Mouse (Mus musculus): ENCODE results near the gene Klhl31. TPM values are rescaled to one million over a fixed set of nuclear protein-coding genes. Genes with fewer than 3 reads are reported as not detected.

Gene Klhl31
- polyA plus RNA-seq, 1 experiment from 2014 or later, result 0.20 TPM

DNA sequence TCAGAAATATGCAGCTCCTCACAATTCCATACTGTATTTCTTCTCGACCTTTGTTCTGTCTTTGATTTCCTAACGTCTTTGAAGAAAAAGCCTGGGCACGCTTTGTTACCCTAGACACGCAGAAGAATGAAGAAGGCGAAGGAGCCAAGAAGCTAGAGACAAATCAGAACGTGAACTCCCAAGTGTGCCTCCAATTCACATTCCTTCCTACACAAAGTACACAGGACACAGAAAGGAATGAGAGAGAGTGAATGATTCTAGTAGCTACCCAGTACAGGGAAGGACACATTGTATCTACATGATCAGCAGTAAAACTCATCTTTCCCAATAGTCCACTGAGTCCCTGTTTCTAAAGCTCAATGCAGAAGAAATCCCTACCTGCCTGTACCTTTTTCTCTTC lies 33.8 kb downstream of the Klhl31 start:
- WGBS, result 78% methylated on average over 6 of the region's 6 CpGs
- H3K36me3 ChIP-seq (ENCODE audit: control insufficient read depth, insufficient read depth, low read length), result no peaks in the 10 kb centered on the region
- no peaks in the 10 kb centered on the region for H3K27me3 ChIP-seq (ENCODE audit: control insufficient read depth, insufficient read depth, low read depth, low read length)
- H3K4me1 ChIP-seq (ENCODE audit: control insufficient read depth, insufficient read depth, low read length), result no peaks in the 10 kb centered on the region
- peaks cover 4% of the 10 kb centered on the region; the same call in 1 of the 2 replicates for H3K9me3 ChIP-seq (replicated peaks; ENCODE audit: control insufficient read depth, low read length, poor library complexity, severe bottlenecking)
- H3K4me2 ChIP-seq (ENCODE audit: low read length), result no peak overlapping the region
- H3K4me3 ChIP-seq (ENCODE audit: low read depth, low read length), result no peak overlapping the region
- no peak overlapping the region for H3K27ac ChIP-seq (ENCODE audit: low read length)
- ATAC-seq, result no peak
- H3K9ac ChIP-seq (ENCODE audit: low read depth, low read length), result no peak overlapping the region

DNA sequence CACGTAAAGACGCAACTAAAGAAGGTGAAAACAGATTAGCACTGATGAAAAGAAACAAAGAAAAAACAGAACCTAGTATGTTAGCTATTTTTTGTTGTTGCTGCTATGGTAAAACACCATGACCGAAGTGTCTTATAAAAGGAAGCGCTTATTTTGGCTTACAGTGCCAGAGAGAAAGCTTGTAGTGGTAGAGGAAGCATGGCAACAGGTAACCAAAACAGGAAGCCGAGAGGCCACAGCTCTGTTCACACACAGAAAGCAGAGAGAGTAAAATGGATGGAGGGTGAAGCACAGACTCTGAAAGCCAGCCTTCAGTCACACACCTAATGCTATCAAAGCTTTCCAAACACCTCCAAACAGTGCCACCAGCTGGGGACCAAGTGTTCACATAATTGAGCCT lies 34.7 kb downstream of the Klhl31 start:
- no peak for ATAC-seq
- H3K27me3 ChIP-seq (ENCODE audit: control insufficient read depth, insufficient read depth, low read depth, low read length), result no peaks in the 10 kb centered on the region
- WGBS, result 92% methylated on average over 5 of the region's 5 CpGs

DNA sequence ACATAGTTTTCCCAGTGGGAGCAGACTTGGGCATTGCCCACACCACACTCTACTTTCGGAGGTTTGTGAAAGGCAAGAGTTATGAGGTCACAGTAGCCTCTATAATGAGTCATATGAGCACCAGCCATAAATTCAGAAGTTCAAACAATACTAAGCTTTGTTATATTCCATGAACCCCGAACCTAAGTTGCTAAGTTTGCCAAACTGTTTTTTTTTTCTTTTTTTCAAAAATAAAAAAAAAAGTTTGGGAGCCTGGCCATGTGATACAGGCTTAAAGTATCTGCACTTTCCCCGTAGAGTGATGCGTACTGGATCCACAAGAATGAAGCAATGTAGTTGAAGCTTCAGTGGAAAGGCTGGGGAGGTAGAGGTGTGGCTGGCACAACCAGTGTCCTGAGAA lies 36.9 kb downstream of the Klhl31 start:
- H3K4me2 ChIP-seq (ENCODE audit: low read length), result no peak overlapping the region
- H3K9ac ChIP-seq (ENCODE audit: low read depth, low read length), result no peak overlapping the region
- WGBS, result 90% methylated on average over 4 of the region's 4 CpGs
- H3K9me3 ChIP-seq (replicated peaks; ENCODE audit: control insufficient read depth, low read length, poor library complexity, severe bottlenecking), result peaks cover 4% of the 10 kb centered on the region; the same call in 1 of the 2 replicates
- no peak overlapping the region for H3K4me3 ChIP-seq (ENCODE audit: low read depth, low read length)
- H3K36me3 ChIP-seq (ENCODE audit: control insufficient read depth, insufficient read depth, low read length), result no peaks in the 10 kb centered on the region
- no peaks in the 10 kb centered on the region for H3K27me3 ChIP-seq (ENCODE audit: control insufficient read depth, insufficient read depth, low read depth, low read length)
- no peak overlapping the region for H3K27ac ChIP-seq (ENCODE audit: low read length)
- no peaks in the 10 kb centered on the region for H3K4me1 ChIP-seq (ENCODE audit: control insufficient read depth, insufficient read depth, low read length)
- ATAC-seq, result no peak

More for the DNA sequence above, 34.7 kb downstream of the Klhl31 start:
- peaks cover 4% of the 10 kb centered on the region; the same call in 1 of the 2 replicates for H3K9me3 ChIP-seq (replicated peaks; ENCODE audit: control insufficient read depth, low read length, poor library complexity, severe bottlenecking)
- H3K4me2 ChIP-seq (ENCODE audit: low read length), result no peak overlapping the region
- H3K27ac ChIP-seq (ENCODE audit: low read length), result no peak overlapping the region
- no peaks in the 10 kb centered on the region for H3K36me3 ChIP-seq (ENCODE audit: control insufficient read depth, insufficient read depth, low read length)
- no peak overlapping the region for H3K9ac ChIP-seq (ENCODE audit: low read depth, low read length)
- no peaks in the 10 kb centered on the region for H3K4me1 ChIP-seq (ENCODE audit: control insufficient read depth, insufficient read depth, low read length)
- H3K4me3 ChIP-seq (ENCODE audit: low read depth, low read length), result no peak overlapping the region

- no peak for ATAC-seq
- Histone ChIP-seq H3K4me2 (ENCODE audit: low read length) (no peak overlapping the region), H3K27ac (ENCODE audit: low read length) (no peak overlapping the region), H3K4me1 (ENCODE audit: control insufficient read depth, insufficient read depth, low read length) (no peaks in the 10 kb centered on the region), H3K9me3 (replicated peaks; ENCODE audit: control insufficient read depth, low read length, poor library complexity, severe bottlenecking) (peaks cover 4% of the 10 kb centered on the region; the same call in 1 of the 2 replicates), H3K36me3 (ENCODE audit: control insufficient read depth, insufficient read depth, low read length) (no peaks in the 10 kb centered on the region), H3K9ac (ENCODE audit: low read depth, low read length) (no peak overlapping the region), H3K27me3 (ENCODE audit: control insufficient read depth, insufficient read depth, low read depth, low read length) (no peaks in the 10 kb centered on the region), H3K4me3 (ENCODE audit: low read depth, low read length) (no peak overlapping the region)
- WGBS, result 92% methylated on average over 2 of the region's 2 CpGs
Observed at GRCm38 (mm10) chr9:77673986-77674385, 37.7 kb downstream of the Klhl31 start.

DNA sequence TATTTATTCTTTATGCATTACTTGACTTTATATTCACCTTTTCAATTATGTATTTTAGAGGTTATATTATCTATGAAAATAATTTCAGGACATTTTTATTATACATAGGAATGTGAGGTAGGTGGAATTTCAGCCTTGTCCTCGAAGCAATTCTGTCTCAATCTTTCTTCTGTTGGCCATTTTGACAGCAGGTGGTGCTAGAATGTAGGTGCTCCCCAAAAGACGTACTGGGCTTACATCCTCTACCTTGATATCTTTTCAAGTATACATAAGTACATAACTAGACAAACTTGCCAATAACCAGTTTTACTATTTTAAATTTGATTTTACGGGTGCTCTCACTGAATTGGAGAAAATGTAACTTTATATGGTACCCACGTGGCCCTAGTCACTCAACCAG lies 48.6 kb downstream of the Klhl31 start:
- no peaks in the 10 kb centered on the region for H3K27me3 ChIP-seq (ENCODE audit: control insufficient read depth, insufficient read depth, low read depth, low read length)
- H3K4me2 ChIP-seq (ENCODE audit: low read length), result no peak overlapping the region
- H3K4me1 ChIP-seq (ENCODE audit: control insufficient read depth, insufficient read depth, low read length), result no peaks in the 10 kb centered on the region
- no peak overlapping the region for H3K27ac ChIP-seq (ENCODE audit: low read length)
- no peaks in the 10 kb centered on the region for H3K9me3 ChIP-seq (replicated peaks; ENCODE audit: control insufficient read depth, low read length, poor library complexity, severe bottlenecking)
- no peak overlapping the region for H3K9ac ChIP-seq (ENCODE audit: low read depth, low read length)
- WGBS, result 90% methylated on average over 4 of the region's 4 CpGs
- no peaks in the 10 kb centered on the region for H3K36me3 ChIP-seq (ENCODE audit: control insufficient read depth, insufficient read depth, low read length)
- no peak overlapping the region for H3K4me3 ChIP-seq (ENCODE audit: low read depth, low read length)
- ATAC-seq, result no peak

DNA sequence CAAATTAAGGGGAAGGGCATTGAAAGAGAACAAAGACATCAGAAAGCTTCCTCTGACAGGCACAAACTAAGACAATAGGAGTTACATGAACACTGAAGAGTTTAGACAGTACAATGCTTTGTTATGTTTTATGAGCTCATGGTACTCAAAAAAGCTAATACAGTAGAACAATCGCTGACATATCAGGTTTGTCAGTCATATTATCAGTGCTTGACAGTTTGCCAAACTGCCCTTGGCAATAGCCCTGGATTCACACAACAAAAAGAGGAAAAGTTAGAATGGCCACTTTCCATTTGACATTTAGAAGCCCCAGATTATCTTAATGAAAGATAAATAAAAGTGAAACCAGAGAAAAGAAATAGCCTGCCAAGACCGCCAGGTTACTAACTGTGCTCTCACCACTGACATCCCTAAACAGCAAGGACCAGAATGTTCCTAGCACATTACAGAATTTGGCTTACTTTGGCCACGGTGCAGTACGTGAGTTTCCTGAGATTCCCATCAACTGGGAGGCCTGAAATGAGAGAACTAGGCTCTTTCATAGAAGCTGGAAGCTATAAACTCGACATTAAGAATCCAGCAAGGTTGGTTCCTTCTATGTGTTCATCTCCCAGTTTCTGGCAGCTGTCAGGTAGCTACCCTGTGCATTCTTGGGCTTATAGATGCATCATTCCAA lies 49.7 kb downstream of the Klhl31 start:
- Histone ChIP-seq H3K36me3 (ENCODE audit: control insufficient read depth, insufficient read depth, low read length) (no peaks in the 10 kb centered on the region), H3K4me2 (ENCODE audit: low read length) (no peak overlapping the region), H3K4me1 (ENCODE audit: control insufficient read depth, insufficient read depth, low read length) (no peaks in the 10 kb centered on the region), H3K9me3 (replicated peaks; ENCODE audit: control insufficient read depth, low read length, poor library complexity, severe bottlenecking) (no peaks in the 10 kb centered on the region), H3K27me3 (ENCODE audit: control insufficient read depth, insufficient read depth, low read depth, low read length) (no peaks in the 10 kb centered on the region), H3K9ac (ENCODE audit: low read depth, low read length) (no peak overlapping the region), H3K27ac (ENCODE audit: low read length) (no peak overlapping the region), H3K4me3 (ENCODE audit: low read depth, low read length) (no peak overlapping the region)
- 84% methylated on average over 5 of the region's 5 CpGs for WGBS
- ATAC-seq, result no peak

DNA sequence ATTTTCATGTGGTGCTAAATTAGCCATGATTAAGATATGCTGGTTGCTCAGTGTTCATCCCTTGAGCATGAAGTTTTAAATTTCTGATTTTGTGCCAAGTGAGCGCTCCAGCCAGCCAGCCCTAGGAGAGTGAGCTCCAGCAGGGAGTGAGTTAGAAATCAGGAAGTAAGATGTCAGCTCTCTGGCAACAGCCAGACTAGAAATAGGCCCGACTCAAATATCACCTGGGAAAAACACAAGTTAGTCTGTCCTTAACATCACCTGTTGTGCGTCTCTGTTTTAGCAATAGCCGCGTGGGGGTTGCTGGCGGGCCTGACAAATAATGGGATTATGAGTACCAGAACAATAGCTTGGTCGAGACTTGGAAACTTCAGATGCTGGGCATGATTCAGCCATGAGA lies 56.4 kb downstream of the Klhl31 start:
- no peak for ATAC-seq
- Histone ChIP-seq H3K9ac (ENCODE audit: low read depth, low read length) (no peak overlapping the region), H3K9me3 (replicated peaks; ENCODE audit: control insufficient read depth, low read length, poor library complexity, severe bottlenecking) (0 out of 2 replicates have a peak, but pooled peaks cover 3% of the 10 kb centered on the region), H3K27ac (ENCODE audit: low read length) (no peak overlapping the region), H3K36me3 (ENCODE audit: control insufficient read depth, insufficient read depth, low read length) (no peaks in the 10 kb centered on the region), H3K4me1 (ENCODE audit: control insufficient read depth, insufficient read depth, low read length) (no peaks in the 10 kb centered on the region), H3K4me2 (ENCODE audit: low read length) (no peak overlapping the region), H3K4me3 (ENCODE audit: low read depth, low read length) (no peak overlapping the region), H3K27me3 (ENCODE audit: control insufficient read depth, insufficient read depth, low read depth, low read length) (no peaks in the 10 kb centered on the region)
- 64% methylated on average over 7 of the region's 7 CpGs for WGBS

DNA sequence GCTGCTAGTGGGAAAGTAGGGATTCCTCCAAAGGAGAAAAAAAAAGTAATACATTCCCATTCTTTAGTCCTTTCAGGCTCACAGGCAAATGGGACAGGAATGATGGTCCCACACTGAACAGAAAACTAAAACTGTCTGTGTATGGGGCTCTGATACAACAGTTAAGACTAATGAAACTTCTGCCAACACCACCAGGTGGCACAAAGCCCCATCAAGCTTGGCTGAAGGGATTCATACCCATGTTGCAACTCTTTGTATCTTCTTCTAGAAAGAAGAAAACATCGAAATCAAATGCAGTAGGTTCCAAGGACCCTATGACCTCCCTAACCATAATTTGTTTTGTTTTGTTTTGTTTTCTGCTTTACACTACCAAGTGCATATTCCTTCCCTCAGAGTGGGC lies 57.1 kb downstream of the Klhl31 start:
- 94% methylated on average over 1 of the region's 1 CpGs for WGBS
- Histone ChIP-seq H3K27ac (ENCODE audit: low read length) (no peak overlapping the region), H3K4me2 (ENCODE audit: low read length) (no peak overlapping the region), H3K4me3 (ENCODE audit: low read depth, low read length) (no peak overlapping the region), H3K4me1 (ENCODE audit: control insufficient read depth, insufficient read depth, low read length) (no peaks in the 10 kb centered on the region), H3K9ac (ENCODE audit: low read depth, low read length) (no peak overlapping the region), H3K27me3 (ENCODE audit: control insufficient read depth, insufficient read depth, low read depth, low read length) (no peaks in the 10 kb centered on the region), H3K9me3 (replicated peaks; ENCODE audit: control insufficient read depth, low read length, poor library complexity, severe bottlenecking) (0 out of 2 replicates have a peak, but pooled peaks cover 3% of the 10 kb centered on the region), H3K36me3 (ENCODE audit: control insufficient read depth, insufficient read depth, low read length) (no peaks in the 10 kb centered on the region)
- ATAC-seq, result no peak

DNA sequence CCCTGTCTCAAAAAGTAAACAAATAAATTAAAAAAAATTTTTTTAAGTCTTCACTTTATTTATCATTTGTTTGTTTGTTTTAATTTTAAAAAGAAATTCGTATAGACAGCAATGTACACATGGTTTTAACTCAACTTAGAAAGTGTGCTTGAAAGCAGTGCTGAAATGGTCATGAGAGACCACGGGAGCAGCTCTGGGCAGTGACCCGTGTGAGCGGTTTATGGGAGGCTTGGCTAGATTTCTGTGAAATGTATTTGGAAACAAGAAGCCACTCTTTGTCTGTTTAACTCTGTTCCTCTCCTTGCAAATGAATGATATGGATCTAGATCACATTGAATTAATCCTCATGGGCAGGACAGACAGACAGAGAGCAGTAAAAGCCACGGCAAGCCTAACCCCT lies 59.3 kb downstream of the Klhl31 start:
- H3K36me3 ChIP-seq (ENCODE audit: control insufficient read depth, insufficient read depth, low read length), result no peaks in the 10 kb centered on the region
- no peak overlapping the region for H3K4me3 ChIP-seq (ENCODE audit: low read depth, low read length)
- H3K27ac ChIP-seq (ENCODE audit: low read length), result no peak overlapping the region
- no peaks in the 10 kb centered on the region for H3K27me3 ChIP-seq (ENCODE audit: control insufficient read depth, insufficient read depth, low read depth, low read length)
- no peak overlapping the region for H3K4me2 ChIP-seq (ENCODE audit: low read length)
- H3K9me3 ChIP-seq (replicated peaks; ENCODE audit: control insufficient read depth, low read length, poor library complexity, severe bottlenecking), result 0 out of 2 replicates have a peak, but pooled peaks cover 3% of the 10 kb centered on the region
- 74% methylated on average over 5 of the region's 5 CpGs for WGBS
- H3K4me1 ChIP-seq (ENCODE audit: control insufficient read depth, insufficient read depth, low read length), result no peaks in the 10 kb centered on the region
- no peak for ATAC-seq
- no peak overlapping the region for H3K9ac ChIP-seq (ENCODE audit: low read depth, low read length)

Data from midbrain, embryonic 16.5 days (tissue).